Mouse (Mus musculus): ENCODE measurements around the gene Hpcal1. TPM values are rescaled to one million over a fixed set of nuclear protein-coding genes. Genes with fewer than 3 reads are reported as not detected.

The Hpcal1 gene
- total RNA-seq, 1 experiment = 23.5 TPM

GRCm38 (mm10) chr12:17699480-17699879, 8.8 kb downstream of the Hpcal1 start:
- Histone ChIP-seq H3K4me3 (ENCODE audit: insufficient read depth in 1 of 2, low read depth in 1 of 2, low read length in 2 of 2, poor library complexity in 1 of 2, severe bottlenecking in 1 of 2) (no peak overlapping the region), H3K9ac (ENCODE audit: insufficient read depth, low read depth, low read length, poor library complexity, severe bottlenecking) (no peak overlapping the region), H3K27ac (ENCODE audit: insufficient read depth, low read depth, low read length, poor library complexity, severe bottlenecking) (no peak overlapping the region), H3K4me1 (ENCODE audit: control insufficient read depth in 2 of 2, insufficient read depth in 2 of 2, low read length in 2 of 2, poor library complexity in 1 of 2) (0 out of 4 replicates have a peak, but pooled peaks cover 0 to 3% of the 10 kb centered on the region in 2 experiments), H3K36me3 (ENCODE audit: control insufficient read depth, insufficient read depth, low read length, poor library complexity, severe bottlenecking) (no peaks in the 10 kb centered on the region), H3K9me3 (ENCODE audit: control insufficient read depth, insufficient read depth, low read depth, low read length) (no peaks in the 10 kb centered on the region)
- DNase-seq (ENCODE audit: low read depth, low spot score) = no peak
- TF ChIP-seq CHD2 (IDR thresholded peaks at IDR 0.05; ENCODE audit: low read depth, low read length) (no peak), ZNF384 (IDR thresholded peaks at IDR 0.05; ENCODE audit: low read depth, low read length) (no peak), MAFK (IDR thresholded peaks at IDR 0.05; ENCODE audit: insufficient read depth, low read depth, low read length) (no peak), ZC3H11A (IDR thresholded peaks at IDR 0.05; ENCODE audit: borderline replicate concordance, low read depth, low read length) (no peak), HCFC1 (IDR thresholded peaks at IDR 0.05; ENCODE audit: borderline replicate concordance, insufficient read depth, low read length) (no peak)
- in situ Hi-C loops (cut with MboI; ENCODE audit: low sequenced_read_pairs in 2 of 2, unreplicated experiment in 2 of 2) = no loop called here

- Histone ChIP-seq H3K4me1 (ENCODE audit: control insufficient read depth in 2 of 2, insufficient read depth in 2 of 2, low read length in 2 of 2, poor library complexity in 1 of 2) (0 out of 4 replicates have a peak, but pooled peaks cover 0 to 3% of the 10 kb centered on the region in 2 experiments), H3K9me3 (ENCODE audit: control insufficient read depth, insufficient read depth, low read depth, low read length) (no peaks in the 10 kb centered on the region), H3K4me3 (ENCODE audit: insufficient read depth in 1 of 2, low read depth in 1 of 2, low read length in 2 of 2, poor library complexity in 1 of 2, severe bottlenecking in 1 of 2) (no peak overlapping the region), H3K9ac (ENCODE audit: insufficient read depth, low read depth, low read length, poor library complexity, severe bottlenecking) (no peak overlapping the region), H3K36me3 (ENCODE audit: control insufficient read depth, insufficient read depth, low read length, poor library complexity, severe bottlenecking) (no peaks in the 10 kb centered on the region), H3K27ac (ENCODE audit: insufficient read depth, low read depth, low read length, poor library complexity, severe bottlenecking) (no peak overlapping the region)
- TF ChIP-seq ZC3H11A (IDR thresholded peaks at IDR 0.05; ENCODE audit: borderline replicate concordance, low read depth, low read length) (no peak), CHD2 (IDR thresholded peaks at IDR 0.05; ENCODE audit: low read depth, low read length) (no peak), MAFK (IDR thresholded peaks at IDR 0.05; ENCODE audit: insufficient read depth, low read depth, low read length) (no peak)
- DNase-seq (ENCODE audit: low read depth, low spot score) = no peak
- in situ Hi-C loops (cut with MboI; ENCODE audit: low sequenced_read_pairs in 2 of 2, unreplicated experiment in 2 of 2) = no loop called here
Observed at GRCm38 (mm10) chr12:17701131-17701720, 10.6 kb downstream of the Hpcal1 start.

GRCm38 (mm10) chr12:17701795-17702194, 11.1 kb downstream of the Hpcal1 start:
- TF ChIP-seq HCFC1 (IDR thresholded peaks at IDR 0.05; ENCODE audit: borderline replicate concordance, insufficient read depth, low read length) = no peak
- no peak for TF ChIP-seq MAFK (IDR thresholded peaks at IDR 0.05; ENCODE audit: insufficient read depth, low read depth, low read length)
- TF ChIP-seq ZNF384 (IDR thresholded peaks at IDR 0.05; ENCODE audit: low read depth, low read length) = no peak
- TF ChIP-seq ZC3H11A (IDR thresholded peaks at IDR 0.05; ENCODE audit: borderline replicate concordance, low read depth, low read length) = no peak
- TF ChIP-seq CHD2 (IDR thresholded peaks at IDR 0.05; ENCODE audit: low read depth, low read length) = no peak
- H3K9ac ChIP-seq (ENCODE audit: insufficient read depth, low read depth, low read length, poor library complexity, severe bottlenecking) = no peak overlapping the region
- no peak overlapping the region for H3K4me3 ChIP-seq (ENCODE audit: insufficient read depth in 1 of 2, low read depth in 1 of 2, low read length in 2 of 2, poor library complexity in 1 of 2, severe bottlenecking in 1 of 2)
- no peaks in the 10 kb centered on the region for H3K9me3 ChIP-seq (ENCODE audit: control insufficient read depth, insufficient read depth, low read depth, low read length)
- no peak overlapping the region for H3K27ac ChIP-seq (ENCODE audit: insufficient read depth, low read depth, low read length, poor library complexity, severe bottlenecking)
- in situ Hi-C loops (cut with MboI; ENCODE audit: low sequenced_read_pairs in 2 of 2, unreplicated experiment in 2 of 2) = no loop called here
- H3K4me1 ChIP-seq (ENCODE audit: control insufficient read depth in 2 of 2, insufficient read depth in 2 of 2, low read length in 2 of 2, poor library complexity in 1 of 2) = 0 out of 4 replicates have a peak, but pooled peaks cover 0 to 3% of the 10 kb centered on the region in 2 experiments
- DNase-seq (ENCODE audit: low read depth, low spot score) = no peak
- H3K36me3 ChIP-seq (ENCODE audit: control insufficient read depth, insufficient read depth, low read length, poor library complexity, severe bottlenecking) = no peaks in the 10 kb centered on the region

- in situ Hi-C loops (cut with MboI; ENCODE audit: low sequenced_read_pairs in 2 of 2, unreplicated experiment in 2 of 2) = no loop called here
- Histone ChIP-seq H3K36me3 (ENCODE audit: control insufficient read depth, insufficient read depth, low read length, poor library complexity, severe bottlenecking) (no peaks in the 10 kb centered on the region), H3K27ac (ENCODE audit: insufficient read depth, low read depth, low read length, poor library complexity, severe bottlenecking) (no peak overlapping the region), H3K4me1 (ENCODE audit: control insufficient read depth in 2 of 2, insufficient read depth in 2 of 2, low read length in 2 of 2, poor library complexity in 1 of 2) (0 out of 4 replicates have a peak, but pooled peaks cover 3 to 4% of the 10 kb centered on the region in 2 experiments), H3K9me3 (ENCODE audit: control insufficient read depth, insufficient read depth, low read depth, low read length) (no peaks in the 10 kb centered on the region), H3K4me3 (ENCODE audit: insufficient read depth in 1 of 2, low read depth in 1 of 2, low read length in 2 of 2, poor library complexity in 1 of 2, severe bottlenecking in 1 of 2) (no peak overlapping the region), H3K9ac (ENCODE audit: insufficient read depth, low read depth, low read length, poor library complexity, severe bottlenecking) (no peak overlapping the region)
- TF ChIP-seq MAFK (IDR thresholded peaks at IDR 0.05; ENCODE audit: insufficient read depth, low read depth, low read length) = no peak
- TF ChIP-seq ZC3H11A (IDR thresholded peaks at IDR 0.05; ENCODE audit: borderline replicate concordance, low read depth, low read length) = no peak
- no peak for TF ChIP-seq HCFC1 (IDR thresholded peaks at IDR 0.05; ENCODE audit: borderline replicate concordance, insufficient read depth, low read length)
- no peak for TF ChIP-seq CHD2 (IDR thresholded peaks at IDR 0.05; ENCODE audit: low read depth, low read length)
- TF ChIP-seq ZNF384 (IDR thresholded peaks at IDR 0.05; ENCODE audit: low read depth, low read length) = no peak
- DNase-seq (ENCODE audit: low read depth, low spot score) = no peak
Observed at GRCm38 (mm10) chr12:17702257-17702943, 11.7 kb downstream of the Hpcal1 start.

Data from ES-E14 (cell line).